Mouse (Mus musculus): Measurements from ENCODE around the gene Pald1. TPM values are rescaled to one million over a fixed set of nuclear protein-coding genes. Genes with fewer than 3 reads are reported as not detected.

The Pald1 gene
- total and polyA plus RNA-seq, 3 experiments: 2.9 to 6.4 TPM; not detected in 1

- H3K27me3 ChIP-seq (ENCODE audit: control insufficient read depth in 1 of 2, insufficient read depth in 2 of 2, low read length in 2 of 2): no peaks in the 10 kb centered on the region
- no peaks in the 10 kb centered on the region for H3K9me3 ChIP-seq (replicated peaks; ENCODE audit: insufficient read depth, low read length)
- no peak overlapping the region for H3K27ac ChIP-seq (ENCODE audit: control insufficient read depth, low read depth, low read length)
- DNase-seq (ENCODE audit: low read depth, low spot score): no peak
- H3K4me3 ChIP-seq (ENCODE audit: control insufficient read depth in 1 of 2, insufficient read depth in 1 of 2, low read depth in 2 of 2, low read length in 2 of 2): no peak overlapping the region
- 0 out of 4 replicates have a peak, but pooled peaks cover 0 to 3% of the 10 kb centered on the region in 2 experiments for H3K4me1 ChIP-seq (ENCODE audit: control insufficient read depth in 1 of 2, insufficient read depth in 2 of 2, low read length in 2 of 2)
- no peaks in the 10 kb centered on the region for H3K79me2 ChIP-seq (ENCODE audit: control insufficient read depth, insufficient read depth, low read length, poor library complexity)
- H3K36me3 ChIP-seq (ENCODE audit: control insufficient read depth in 1 of 2, insufficient read depth in 2 of 2, low read length in 2 of 2): no peaks in the 10 kb centered on the region
- H3K9ac ChIP-seq (ENCODE audit: control insufficient read depth, low read depth, low read length, poor library complexity, severe bottlenecking): no peak overlapping the region
- TF ChIP-seq CHD1 (IDR thresholded peaks at IDR 0.05; ENCODE audit: low read depth, low read length) (no peak), USF1 (IDR thresholded peaks at IDR 0.05; ENCODE audit: low read depth, low read length) (no peak), EP300 (IDR thresholded peaks at IDR 0.05; ENCODE audit: low read depth in 1 of 2, low read length in 2 of 2) (no peak)
Observed at GRCm38 (mm10) chr10:61417046-61417445, 33.7 kb upstream of the Pald1 start.

- H3K9ac ChIP-seq (ENCODE audit: control insufficient read depth, low read depth, low read length, poor library complexity, severe bottlenecking): no peak overlapping the region
- H3K27ac ChIP-seq (ENCODE audit: control insufficient read depth, low read depth, low read length): no peak overlapping the region
- H3K79me2 ChIP-seq (ENCODE audit: control insufficient read depth, insufficient read depth, low read length, poor library complexity): no peaks in the 10 kb centered on the region
- H3K36me3 ChIP-seq (ENCODE audit: control insufficient read depth in 1 of 2, insufficient read depth in 2 of 2, low read length in 2 of 2): no peaks in the 10 kb centered on the region
- no peaks in the 10 kb centered on the region for H3K27me3 ChIP-seq (ENCODE audit: control insufficient read depth in 1 of 2, insufficient read depth in 2 of 2, low read length in 2 of 2)
- TF ChIP-seq ZNF384 (IDR thresholded peaks at IDR 0.05; ENCODE audit: low read depth, low read length) (no peak), MXI1 (IDR thresholded peaks at IDR 0.05; ENCODE audit: low read depth, low read length) (no peak), KAT2A (conservative IDR thresholded peaks at IDR 0.05; ENCODE audit: low read depth, low read length) (no peak), USF2 (IDR thresholded peaks at IDR 0.05; ENCODE audit: borderline replicate concordance in 1 of 2, insufficient read depth in 1 of 2, low read depth in 1 of 2, low read length in 2 of 2) (no peak), JUND (IDR thresholded peaks at IDR 0.05; ENCODE audit: low read depth, low read length) (no peak), MYC (IDR thresholded peaks at IDR 0.05; ENCODE audit: low read depth, low read length) (no peak), ZC3H11A (IDR thresholded peaks at IDR 0.05; ENCODE audit: low read depth, low read length) (no peak), POLR2A (IDR thresholded peaks at IDR 0.05; ENCODE audit: control insufficient read depth in 1 of 2, insufficient read depth in 1 of 2, low read depth in 1 of 2, low read length in 2 of 2, poor library complexity in 1 of 2) (no peak), POLR2AphosphoS5 (IDR thresholded peaks at IDR 0.05; ENCODE audit: borderline replicate concordance, low read depth, low read length) (no peak), TAL1 (IDR thresholded peaks at IDR 0.05; ENCODE audit: low read length) (no peak), CTCF (IDR thresholded peaks at IDR 0.05 in 2 of 3, conservative IDR thresholded peaks at IDR 0.05 in 1 of 3; ENCODE audit: control insufficient read depth in 1 of 3, insufficient read depth in 1 of 3, low read depth in 2 of 3, low read length in 3 of 3, poor library complexity in 1 of 3, severe bottlenecking in 1 of 3) (no peak), ZMIZ1 (IDR thresholded peaks at IDR 0.05; ENCODE audit: low read depth, low read length) (no peak), RCOR1 (IDR thresholded peaks at IDR 0.05; ENCODE audit: low read depth, low read length) (no peak), MAFK (IDR thresholded peaks at IDR 0.05; ENCODE audit: borderline replicate concordance, low read depth, low read length) (no peak), SIN3A (IDR thresholded peaks at IDR 0.05; ENCODE audit: low read length) (no peak), MYB (IDR thresholded peaks at IDR 0.05; ENCODE audit: low read depth, low read length) (no peak), GABPA (IDR thresholded peaks at IDR 0.05; ENCODE audit: low read depth, low read length) (no peak)
- no peaks in the 10 kb centered on the region for H3K9me3 ChIP-seq (replicated peaks; ENCODE audit: insufficient read depth, low read length)
- no peak for DNase-seq (ENCODE audit: low read depth, low spot score)
- H3K4me1 ChIP-seq (ENCODE audit: control insufficient read depth in 1 of 2, insufficient read depth in 2 of 2, low read length in 2 of 2): 0 out of 4 replicates have a peak, but pooled peaks cover 0 to 3% of the 10 kb centered on the region in 2 experiments
- H3K4me3 ChIP-seq (ENCODE audit: control insufficient read depth in 1 of 2, insufficient read depth in 1 of 2, low read depth in 2 of 2, low read length in 2 of 2): no peak overlapping the region
Observed at GRCm38 (mm10) chr10:61416561-61416960, 33.2 kb upstream of the Pald1 start.

Data from MEL (cell line).